Mouse (Mus musculus) cerebral cortex, adult 2 months (tissue): ENCODE data around the gene Pitpnb.

Experiments
- whole genome bisulfite sequencing: fragments of 180-500 bp; shearing (Covaris S2); methylation state at CpG from one replicate; pipeline ENCODE4 v1.1.7; 2018; 5-methylcytosine and 5-hydroxymethylcytosine counted together

The Pitpnb gene

DNA sequence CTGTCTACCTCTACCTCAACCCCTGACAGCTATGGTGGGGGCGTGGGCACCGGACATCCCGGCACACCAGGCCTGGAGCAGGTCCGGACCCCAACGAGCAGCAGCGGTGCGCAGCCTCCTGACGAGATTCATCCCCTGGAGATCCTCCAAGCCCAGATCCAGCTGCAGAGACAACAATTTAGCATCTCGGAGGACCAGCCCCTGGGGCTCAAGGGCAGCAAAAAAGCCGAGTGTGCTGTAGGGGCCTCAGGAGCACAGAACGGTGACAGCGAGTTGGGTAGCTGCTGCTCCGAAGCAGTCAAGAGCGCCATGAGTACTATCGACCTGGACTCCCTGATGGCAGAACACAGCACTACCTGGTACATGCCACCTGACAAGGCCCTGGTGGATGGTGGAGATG lies 90.9 kb downstream of the Pitpnb start:
- 42% methylated on average over 15 of the region's 15 CpGs for WGBS

DNA sequence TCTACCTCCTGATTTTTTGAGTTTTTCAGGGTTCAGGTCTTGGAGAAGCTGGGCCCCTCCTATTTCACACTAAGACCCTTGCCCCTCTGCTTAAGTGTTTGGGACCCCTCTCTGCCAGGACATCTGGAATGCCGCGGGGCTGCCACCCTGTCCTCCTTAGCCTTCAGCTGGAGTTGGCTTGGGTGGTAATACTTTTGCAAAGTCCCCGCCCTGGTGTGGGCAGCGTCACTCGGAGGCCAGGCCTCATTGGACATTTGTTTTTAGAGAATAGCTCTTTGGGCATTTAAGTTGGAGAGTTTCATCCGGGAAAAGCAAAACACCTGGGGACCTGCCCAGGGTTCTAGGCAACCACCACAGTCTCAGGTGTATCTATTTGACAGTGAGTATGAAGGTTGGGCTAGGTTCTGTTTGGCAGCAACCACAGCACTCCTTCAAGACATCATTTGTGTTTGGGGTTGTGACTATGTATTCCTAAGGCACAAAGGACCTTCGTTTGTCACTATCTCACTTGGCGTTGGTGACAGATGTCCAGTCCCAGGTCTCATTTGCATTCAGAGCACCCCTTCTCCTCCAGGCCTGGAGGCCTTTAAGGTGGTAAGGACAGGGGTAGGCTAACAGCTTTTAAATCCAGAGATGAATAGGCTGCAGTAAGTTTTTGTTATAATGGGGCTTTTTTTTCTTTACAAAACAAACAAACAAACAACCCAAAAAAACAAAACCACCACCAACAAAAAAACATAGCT lies 91.7 kb downstream of the Pitpnb start:
- 32% methylated on average over 8 of the region's 8 CpGs for WGBS

DNA sequence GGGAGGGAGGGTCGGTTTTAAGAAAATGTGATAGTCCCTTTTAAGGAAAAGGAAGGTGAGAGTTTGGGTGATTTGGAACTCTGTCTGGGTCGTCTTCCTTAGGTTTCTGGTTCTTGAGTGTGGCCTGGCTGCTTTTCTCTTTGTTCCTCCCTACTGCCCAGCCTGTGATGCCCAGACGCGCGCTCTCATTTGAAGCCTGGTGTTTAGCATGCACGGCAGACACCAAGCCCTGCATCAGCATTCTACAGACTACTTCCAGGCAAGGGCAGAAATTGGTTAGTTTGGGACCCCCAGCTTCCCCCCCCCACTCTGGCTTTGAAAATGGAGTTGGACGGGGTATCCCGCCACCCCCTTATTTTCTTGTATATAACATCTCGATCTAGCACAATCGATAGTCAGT lies 92.4 kb downstream of the Pitpnb start:
- WGBS: 36% methylated on average over 10 of the region's 10 CpGs

DNA sequence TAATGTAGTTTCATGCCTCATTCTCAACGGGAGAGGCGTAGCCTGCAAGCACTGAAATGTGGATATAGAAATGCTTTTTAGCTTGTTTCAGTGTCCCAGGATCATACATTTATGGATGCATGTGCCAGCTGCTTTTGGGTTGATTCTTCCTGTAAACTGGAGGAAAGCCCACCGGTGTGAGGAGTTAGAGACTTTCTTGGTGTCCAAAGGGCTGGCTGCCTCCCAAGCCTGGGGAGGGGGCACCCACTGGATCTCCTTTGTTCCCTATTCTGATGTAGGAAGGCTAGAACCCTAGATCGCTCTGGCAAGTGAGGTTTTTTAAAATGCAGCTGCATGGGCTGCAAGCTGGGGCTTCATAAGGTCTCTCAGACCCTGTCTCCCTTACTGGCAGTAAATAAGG lies 93.1 kb downstream of the Pitpnb start:
- 42% methylated on average over 4 of the region's 4 CpGs for WGBS

DNA sequence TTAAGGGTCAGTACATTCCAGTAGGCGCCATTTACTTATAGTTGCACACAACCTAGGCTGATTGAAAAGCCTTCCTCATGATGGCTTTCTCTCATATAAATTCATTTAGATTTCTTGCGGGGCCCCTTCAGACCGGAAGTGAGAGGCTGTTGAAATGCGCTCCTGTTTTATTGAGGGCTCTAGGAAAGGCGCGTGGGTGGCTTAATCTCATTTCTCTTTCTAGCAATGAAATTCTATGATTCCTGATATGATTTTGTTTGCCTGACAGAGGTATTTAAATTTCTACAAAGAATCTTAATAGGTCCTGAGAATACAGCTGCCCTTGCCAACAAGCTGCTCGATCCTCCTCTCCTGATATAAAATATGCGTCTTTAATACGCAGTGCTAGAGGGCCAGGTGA lies 95.2 kb downstream of the Pitpnb start:
- WGBS: 48% methylated on average over 9 of the region's 9 CpGs

DNA sequence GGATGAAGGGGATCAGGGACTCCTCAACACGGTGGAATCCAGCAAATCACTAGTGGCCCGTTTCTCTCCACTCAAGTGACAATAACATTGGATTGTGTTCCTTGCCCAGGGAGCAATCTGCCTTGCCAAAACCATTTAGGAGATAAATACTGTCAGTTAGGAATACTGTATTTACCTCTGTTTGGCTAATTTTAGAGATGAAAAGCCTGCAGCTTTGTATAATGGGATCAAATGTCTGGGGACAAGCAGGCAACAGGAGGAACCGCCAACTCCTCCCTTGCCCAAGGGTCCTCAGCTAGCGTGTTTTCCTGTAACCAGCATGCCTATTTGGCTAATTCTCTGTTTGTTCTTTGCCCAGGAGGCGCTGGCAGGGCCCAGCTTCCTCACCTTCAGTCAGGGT lies 95.7 kb downstream of the Pitpnb start:
- 36% methylated on average over 5 of the region's 5 CpGs for WGBS

DNA sequence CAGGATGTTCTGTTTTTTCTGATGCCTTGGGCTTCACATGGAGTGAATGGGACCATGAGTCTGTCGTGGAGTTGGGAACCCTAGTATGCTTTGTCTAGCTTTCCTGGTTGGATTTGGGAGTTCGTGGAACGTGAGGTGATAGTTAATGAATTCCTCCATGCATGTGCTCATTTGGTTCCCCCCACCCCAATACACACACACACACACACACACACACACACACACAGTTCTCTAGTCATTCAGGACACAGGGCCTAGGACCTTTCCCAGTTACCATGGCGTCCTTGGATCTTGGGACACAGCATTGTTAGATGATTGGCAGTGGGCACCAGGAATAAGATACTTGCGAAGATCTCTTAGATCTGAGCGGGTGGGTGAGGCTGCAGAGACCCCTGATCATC lies 98.3 kb downstream of the Pitpnb start:
- 54% methylated on average over 6 of the region's 6 CpGs for WGBS

DNA sequence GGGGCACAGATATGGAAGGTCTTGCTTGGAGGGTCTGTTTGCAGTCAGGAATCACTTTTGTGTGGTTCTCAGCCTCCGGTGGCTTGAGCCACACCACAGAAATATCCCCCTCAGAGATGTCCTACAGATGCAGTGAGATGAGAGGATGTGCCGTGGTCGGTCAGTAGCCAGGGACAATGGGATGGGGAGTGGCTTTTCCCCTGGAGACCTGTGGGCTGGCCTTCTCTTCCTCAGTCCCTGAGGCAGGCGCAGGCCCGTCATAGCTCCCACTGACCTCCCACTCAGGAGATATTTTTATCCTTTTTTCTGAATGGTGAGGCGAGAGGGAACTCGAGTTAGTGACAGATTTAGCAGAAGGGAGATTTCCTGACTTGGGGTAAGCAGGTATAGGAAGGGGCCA lies 99.2 kb downstream of the Pitpnb start:
- WGBS: 30% methylated on average over 7 of the region's 7 CpGs

DNA sequence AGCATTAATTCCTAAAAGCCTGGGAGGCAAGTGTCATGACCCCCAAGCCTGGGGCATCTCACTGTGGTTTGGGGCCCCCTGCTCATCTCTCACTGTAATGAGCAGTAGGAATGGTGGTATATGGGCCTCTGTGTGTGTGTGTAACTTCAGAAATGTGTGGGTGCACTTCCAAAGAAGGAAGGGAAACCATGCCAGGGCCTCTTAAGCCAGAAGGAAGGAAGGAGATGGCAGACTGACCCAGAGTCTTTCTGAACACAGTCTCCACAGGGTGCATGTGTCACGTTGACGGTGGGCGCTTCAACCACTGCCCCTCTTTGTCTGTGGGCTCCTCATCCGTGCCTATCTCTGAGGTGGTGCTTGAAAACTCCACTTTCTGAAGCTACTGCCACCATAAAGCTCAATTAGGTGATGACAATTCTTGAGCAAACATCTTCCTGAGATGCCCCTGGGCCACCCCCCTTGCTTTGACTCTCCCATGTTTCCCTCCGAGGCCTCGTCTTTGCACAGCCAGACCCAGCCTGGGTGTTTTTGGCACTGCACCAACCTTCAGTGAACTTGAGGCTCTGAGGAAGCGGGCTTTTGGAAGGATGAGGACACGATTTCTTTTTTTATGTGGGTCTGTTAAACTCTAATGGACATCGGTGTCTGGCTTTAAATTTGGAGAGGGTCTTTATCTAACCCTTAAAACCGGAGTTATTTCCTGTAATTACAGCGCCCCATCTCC lies 100.6 kb downstream of the Pitpnb start:
- 46% methylated on average over 11 of the region's 11 CpGs for WGBS

DNA sequence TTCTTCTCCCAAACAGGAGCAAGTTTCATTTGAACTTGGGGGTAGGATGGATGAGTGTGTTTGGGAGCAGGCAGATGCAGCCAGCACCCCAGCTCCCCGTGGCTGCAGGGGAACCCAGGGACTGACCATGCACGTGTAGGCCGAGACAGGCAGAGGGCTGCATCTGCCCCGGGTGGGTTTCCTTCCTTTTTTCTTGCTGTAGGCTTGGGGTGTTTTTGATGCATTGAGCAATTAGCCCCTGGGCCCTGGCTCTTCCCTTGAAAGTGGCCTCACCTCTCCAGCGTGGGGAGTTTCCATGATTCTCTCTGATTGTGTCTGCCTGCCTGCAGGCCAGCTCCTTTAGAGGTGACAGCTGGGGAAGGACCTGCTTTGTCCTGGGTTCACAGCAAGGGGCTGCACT lies 102.3 kb downstream of the Pitpnb start:
- WGBS: 53% methylated on average over 5 of the region's 5 CpGs

DNA sequence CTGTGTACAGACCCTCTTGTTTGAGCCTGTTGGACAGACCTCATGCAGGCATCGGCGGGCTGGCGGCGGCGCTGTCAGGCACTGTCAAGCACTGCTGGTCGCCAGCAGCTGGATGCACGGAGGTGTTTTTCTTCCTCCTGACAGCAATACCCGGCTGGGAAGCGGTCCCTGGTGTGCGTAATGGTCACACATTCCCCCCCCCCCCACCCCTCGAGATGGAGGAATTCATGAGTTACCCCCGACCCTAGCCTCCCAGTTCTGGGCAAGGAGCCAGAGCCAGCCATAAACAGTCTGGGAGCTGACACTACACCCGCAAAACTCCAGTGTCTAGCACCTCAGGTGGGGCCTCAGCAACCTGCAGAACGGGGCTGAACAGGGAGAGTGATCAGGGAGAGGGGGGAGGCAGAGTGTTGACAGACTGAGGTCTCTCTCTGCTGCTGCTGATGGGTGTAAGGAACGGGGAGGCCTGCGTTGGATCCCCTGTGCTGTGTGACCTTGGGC lies 103.8 kb downstream of the Pitpnb start:
- WGBS: 31% methylated on average over 16 of the region's 16 CpGs

DNA sequence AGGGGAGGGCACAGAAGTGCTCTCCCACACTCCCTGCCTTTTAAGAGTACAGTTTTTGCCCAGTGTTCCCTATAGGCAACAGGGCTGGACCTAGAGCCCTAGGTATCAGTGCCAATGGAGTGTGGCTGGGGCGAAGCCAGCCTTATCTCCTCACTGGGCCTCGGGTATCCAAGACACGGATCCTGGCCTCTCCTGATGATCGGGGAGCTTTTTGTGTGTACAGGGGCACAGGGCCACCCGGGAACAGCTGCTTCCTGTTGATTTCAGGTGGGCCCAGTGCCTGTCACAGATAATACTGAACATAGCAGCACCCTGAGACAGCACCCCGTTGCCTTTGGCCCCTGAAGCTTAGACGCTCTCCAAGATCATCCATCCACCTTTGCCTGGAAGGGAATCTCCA lies 105.7 kb downstream of the Pitpnb start:
- whole genome bisulfite sequencing: 67% methylated on average over 7 of the region's 7 CpGs

DNA sequence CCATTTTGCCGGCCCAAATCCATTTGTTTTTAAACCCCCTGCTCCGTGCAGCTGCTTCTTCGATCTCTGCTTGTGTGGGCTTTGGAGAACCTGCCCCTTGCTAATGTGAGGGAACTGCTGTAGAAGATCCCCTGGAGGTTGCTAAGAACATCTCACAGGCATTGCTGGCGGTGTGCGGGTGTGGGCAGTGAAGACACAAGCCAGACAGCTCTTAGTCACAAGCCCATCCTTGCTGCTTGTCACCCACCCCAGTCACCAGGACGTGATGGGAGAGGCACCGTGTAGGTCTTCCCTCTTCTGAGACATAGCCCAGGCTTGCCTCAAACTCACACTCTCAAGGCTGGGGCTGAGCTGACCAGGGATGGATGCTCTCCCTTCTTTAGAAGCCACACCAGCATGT lies 106.6 kb downstream of the Pitpnb start:
- WGBS: 59% methylated on average over 7 of the region's 7 CpGs
